Mouse (Mus musculus) CD4-positive, CD25-positive, alpha-beta regulatory T cell, adult 2 months (primary cell): Measurements from ENCODE around the gene Olfr1467.

Experiments used
- DNase-seq: peaks from one replicate; pipeline ENCODE4 v3.0.0-alpha.2; 2012; ENCODE audit warnings: low read depth, low spot score

Gene Olfr1467

DNA sequence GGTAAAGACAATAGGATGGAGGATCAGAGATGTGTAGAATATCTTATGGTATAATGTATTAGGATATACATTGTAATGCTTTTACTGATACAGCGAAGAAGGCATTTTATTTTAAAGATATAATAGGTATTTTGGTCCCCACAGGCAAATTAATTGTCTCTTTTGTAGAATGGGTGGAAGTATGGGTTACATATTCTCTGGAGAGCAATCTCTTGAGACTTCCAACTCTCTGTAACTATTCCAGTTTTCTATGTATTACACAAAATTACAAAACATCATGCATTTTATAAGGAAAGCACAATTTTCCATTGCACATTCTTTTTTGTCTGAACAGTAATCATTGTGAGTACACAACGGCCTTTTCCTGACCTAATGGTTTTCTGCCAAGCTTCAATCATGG is at the start of gene Olfr1467:
Gene Olfr1467, plus strand, starts transcription at position 301 of the 400 bp plus-strand sequence.
- DNase-seq: no peak

DNA sequence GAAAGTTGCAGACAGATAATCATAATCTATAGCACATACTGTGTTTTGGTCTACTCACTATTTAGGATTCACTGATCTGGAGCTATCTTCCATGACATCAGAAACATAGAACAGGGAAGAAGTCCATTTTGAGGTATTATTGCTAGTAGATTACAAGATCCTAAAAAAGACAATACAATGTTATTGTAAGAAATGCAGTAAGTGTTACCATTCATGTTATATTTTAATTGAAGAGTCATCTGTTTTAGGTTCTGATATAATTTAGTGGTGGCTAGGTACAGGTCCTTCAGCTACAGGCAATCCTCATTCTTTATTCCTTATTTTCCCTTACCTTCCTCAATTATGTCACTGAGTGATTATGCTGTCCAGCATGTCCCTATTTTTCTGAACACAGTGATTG is 46.6 kb upstream of the Olfr1467 start, which contains the start of gene Olfr1465:
Gene Olfr1465, minus strand, starts transcription at position 101 of the 400 bp plus-strand sequence.
- DNase-seq: no peak

DNA sequence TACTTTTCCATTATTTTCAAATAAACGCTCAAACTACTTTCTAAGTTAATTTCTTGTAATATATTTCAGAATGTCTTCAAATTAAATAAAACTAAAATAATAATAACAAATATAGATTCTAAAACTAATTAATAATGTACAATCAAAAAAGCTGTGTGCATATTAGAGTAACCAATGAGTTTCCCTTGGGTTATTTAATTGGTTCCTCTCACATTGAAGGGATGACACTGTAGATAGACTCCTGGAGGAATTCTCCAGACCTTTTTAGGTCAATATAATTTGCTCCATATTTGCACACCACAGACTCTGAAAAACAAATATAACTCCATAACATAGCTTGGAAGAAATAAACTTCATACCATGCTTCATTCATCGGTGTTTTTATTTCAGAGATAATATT is 23.5 kb upstream of the Olfr1467 start, which contains the start of gene Olfr1466:
Gene Olfr1466, plus strand, starts transcription at position 301 of the 400 bp plus-strand sequence.
- no peak for DNase-seq

DNA sequence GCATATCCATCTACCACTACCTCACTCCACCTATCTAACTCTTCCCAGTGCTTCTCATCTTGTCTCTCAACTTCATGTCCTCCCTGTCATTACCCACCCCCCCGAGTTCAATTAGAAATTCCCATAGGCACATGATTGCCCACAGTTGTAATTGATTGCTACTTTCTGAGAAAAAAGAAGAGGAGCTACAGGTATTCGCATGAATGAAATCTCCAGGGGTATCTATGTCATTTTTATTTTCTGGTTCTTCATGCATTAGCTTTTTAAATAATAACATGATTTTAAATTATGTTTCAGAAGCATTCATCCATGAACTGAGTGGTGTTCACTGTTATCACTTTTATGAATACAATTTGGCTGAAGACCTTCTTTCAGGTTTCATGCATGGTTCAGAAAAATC is 45.5 kb downstream of the Olfr1467 start, which contains the start of gene Olfr1469:
Gene Olfr1469, plus strand, starts transcription at position 301 of the 400 bp plus-strand sequence.
- no peak for DNase-seq
